Mouse (Mus musculus): ENCODE results near the gene Fam45a.

DNA sequence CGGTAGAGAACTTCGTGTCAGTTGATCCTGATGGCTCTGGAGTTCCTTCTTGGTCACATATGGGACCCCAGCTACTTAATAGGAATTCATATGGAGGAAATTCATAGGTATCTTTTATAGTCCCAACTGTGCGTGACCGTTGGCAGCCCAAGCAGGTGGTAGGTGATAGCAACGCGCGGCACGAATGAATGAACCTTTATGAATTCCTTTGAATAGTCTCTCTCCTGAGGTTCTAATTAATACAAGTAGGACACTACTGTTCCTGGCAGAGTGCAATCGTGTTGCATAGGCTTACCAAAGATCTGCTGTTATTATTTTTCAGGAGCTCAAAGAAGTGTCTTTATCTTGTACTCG lies 628 bp downstream of the Fam45a start:
- TF ChIP-seq CTCF (IDR thresholded peaks at IDR 0.05; ENCODE audit: insufficient read depth, low read length) (no peak), POLR2A (IDR thresholded peaks at IDR 0.05; ENCODE audit: borderline replicate concordance, extremely low read depth, low read depth, low read length) (no peak)

Data from lung, adult 2 months (tissue).